Mouse (Mus musculus) erythroblast, embryonic 14.5 days (primary cell): ENCODE data around the gene Fgfr2.

ENCODE experiments used
- GATA1 ChIP-seq: IDR thresholded peaks from 2 replicates; pipeline ENCODE4 v1.6.1; 2012; ENCODE audit warnings: low read length, inconsistent platforms, mixed read lengths
- TAL1 ChIP-seq: IDR thresholded peaks from 3 replicates; pipeline ENCODE4 v1.6.1; 2012; ENCODE audit warnings: low read length, inconsistent platforms, mixed read lengths

GRCm38 (mm10) chr7:131960551-131960950, 1162.6 kb downstream of the Fgfr2 start:
- TF ChIP-seq GATA1 (no peak), TAL1 (no peak)
